Mouse (Mus musculus) E14TG2a.4 (cell line): ENCODE measurements around the gene Mblac2.

ENCODE experiments used
- CTCF ChIP-seq: conservative IDR thresholded peaks from 2 replicates; pipeline ENCODE4 v1.5.1; 2014; ENCODE audit warnings: low read length
- NANOG ChIP-seq: IDR thresholded peaks from 2 replicates; pipeline ENCODE4 v1.6.1; 2014; ENCODE audit warnings: borderline replicate concordance, low read length, mixed read lengths
- POU5F1 ChIP-seq: IDR thresholded peaks from 2 replicates; pipeline ENCODE4 v1.6.1; 2014; ENCODE audit warnings: low read length, borderline replicate concordance

GRCm38 (mm10) chr13:81675333-81675732, 35.8 kb upstream of the Mblac2 start:
- TF ChIP-seq CTCF (no peak), POU5F1 (no peak), NANOG (no peak)
